Mouse (Mus musculus) mouse trophoblast stem cell (cell line): ENCODE data around the gene Ptpn12.

Experiments used
- in situ Hi-C, 2 experiments: fragments of 300-500 bp; cut with MseI, MboI; formaldehyde crosslinking; loops; 2 replicates in 1 of 2; 3 replicates in 1 of 2; pipeline ENCODE4 v1.15.1; 2025

Ptpn12 gene

DNA sequence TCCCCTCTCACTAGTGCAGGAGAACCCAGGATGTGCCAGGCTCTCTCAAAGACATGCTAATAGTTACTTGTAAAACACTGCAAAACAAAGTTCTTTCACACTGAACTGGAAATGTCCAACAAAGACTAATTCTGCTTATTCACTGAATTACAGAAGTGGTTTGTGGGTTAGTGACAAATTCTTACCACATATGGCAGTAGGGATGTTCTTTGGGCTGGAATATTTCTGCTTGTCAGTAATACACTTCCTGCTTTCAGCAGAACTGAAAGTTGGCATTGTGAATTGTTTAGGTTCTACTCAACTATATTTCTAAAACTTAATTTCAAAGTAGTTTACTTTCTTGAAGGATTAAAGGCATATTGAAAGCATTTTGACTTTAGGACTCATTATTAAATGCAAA is 25.5 kb downstream of the Ptpn12 start:
- in situ Hi-C loops = no loop called here

DNA sequence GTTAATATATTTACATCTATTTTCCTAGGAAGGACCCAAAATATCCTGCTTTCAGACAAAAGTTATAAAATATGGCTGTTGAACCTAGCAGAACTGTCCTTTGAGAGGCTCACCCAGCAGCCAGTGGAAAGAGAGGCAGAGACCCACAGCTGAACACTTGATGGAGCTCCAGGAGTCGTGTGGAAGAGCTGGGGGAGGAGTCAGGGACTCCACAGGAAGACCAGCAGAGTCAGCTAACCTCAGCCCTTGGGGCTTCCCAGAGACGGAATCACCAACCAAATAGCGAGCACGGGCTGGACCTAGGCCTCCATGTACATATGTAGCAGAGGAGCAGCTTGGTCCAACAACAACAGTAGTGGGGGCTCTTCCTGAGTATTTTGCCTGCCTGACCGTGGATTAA is 38.6 kb downstream of the Ptpn12 start:
- in situ Hi-C loops = no loop called here

DNA sequence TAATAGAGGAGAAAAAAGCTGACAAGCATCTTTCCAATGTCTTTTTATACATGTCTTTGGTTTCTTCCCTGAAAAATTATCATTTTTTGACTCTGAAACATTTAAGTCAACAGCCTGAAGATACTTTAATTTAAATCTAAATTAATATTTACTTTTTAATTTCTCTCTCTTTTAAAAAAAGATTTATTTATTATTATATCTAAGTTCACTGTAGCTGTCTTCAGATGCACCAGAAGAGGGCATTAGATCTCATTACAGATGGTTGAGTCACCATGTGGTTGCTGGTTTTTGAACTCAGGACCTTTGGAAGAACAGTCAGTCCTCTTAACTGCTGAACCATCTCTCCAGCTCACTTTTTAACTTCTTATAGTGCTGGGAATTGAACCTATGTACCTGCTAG is 44.8 kb downstream of the Ptpn12 start:
- in situ Hi-C loops = no loop called here

DNA sequence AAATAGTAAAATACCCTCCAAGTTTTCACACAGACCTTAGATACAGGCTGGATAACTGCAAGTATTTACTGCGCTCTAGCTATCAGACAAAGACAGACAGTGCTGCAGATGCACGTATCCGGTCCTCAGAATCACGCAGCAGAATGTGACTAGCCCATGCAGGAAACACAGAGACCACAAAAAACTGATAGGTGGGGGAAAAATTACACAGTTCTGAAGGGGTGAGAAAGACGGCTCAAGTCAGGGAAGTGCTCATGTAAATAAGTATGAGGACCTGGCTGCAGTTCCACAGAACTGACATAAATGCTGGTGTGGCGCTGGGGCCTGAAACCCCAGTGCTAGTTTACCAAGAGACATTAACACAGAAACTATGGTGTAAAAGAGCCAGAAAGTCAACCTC is 53.0 kb downstream of the Ptpn12 start:
- in situ Hi-C loops = no loop called here

DNA sequence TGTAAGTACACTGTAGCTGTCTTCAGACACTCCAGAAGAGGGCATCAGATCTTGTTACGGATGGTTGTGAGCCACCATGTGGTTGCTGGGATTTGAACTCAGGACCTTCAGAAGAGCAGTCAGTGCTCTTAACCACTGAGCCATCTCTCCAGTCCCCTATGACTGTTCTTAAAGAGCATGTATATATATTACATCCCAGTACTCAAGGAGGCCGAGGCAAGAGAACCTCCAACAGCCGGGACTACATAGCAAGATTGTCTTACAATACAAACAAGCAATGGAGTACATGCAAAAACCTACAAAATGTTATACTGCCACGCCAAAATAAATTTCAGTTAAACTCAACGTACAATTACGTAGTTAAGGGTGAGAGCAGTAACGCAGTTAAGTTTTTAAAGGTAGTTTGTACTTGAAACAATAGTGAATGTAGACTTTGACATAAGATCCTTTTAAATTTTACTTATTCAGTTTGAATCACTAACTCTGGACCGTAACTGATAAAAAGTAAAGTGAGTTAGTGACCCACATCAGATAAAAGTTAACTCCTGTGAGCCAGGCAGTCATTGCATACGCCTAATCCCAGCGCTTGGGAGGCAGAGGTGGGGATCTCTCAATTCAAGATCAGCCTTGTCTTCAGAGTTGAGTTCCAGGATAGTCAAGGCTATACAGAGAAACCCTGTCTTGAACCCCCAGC is 53.9 kb downstream of the Ptpn12 start:
- in situ Hi-C loops = no loop called here

DNA sequence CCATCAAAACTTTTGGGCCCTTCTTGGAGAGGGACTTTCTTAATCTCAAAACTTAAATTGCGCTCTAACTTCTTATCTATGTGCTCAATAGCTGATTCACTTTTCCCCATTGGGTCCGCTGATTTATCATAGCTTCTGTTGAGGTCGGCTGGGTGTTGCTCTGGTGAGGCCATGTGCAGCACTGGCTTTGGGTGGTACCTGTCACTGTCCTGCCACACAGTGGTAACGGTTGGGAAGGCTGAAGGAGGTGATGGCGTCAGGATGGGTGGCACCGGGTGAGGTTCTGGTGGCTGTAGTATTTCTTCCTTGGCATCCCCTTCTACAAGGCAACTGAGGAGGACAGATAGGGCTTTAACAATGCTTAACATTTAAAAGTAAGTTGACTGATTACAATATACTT is 57.3 kb downstream of the Ptpn12 start:
- in situ Hi-C loops = no loop called here

DNA sequence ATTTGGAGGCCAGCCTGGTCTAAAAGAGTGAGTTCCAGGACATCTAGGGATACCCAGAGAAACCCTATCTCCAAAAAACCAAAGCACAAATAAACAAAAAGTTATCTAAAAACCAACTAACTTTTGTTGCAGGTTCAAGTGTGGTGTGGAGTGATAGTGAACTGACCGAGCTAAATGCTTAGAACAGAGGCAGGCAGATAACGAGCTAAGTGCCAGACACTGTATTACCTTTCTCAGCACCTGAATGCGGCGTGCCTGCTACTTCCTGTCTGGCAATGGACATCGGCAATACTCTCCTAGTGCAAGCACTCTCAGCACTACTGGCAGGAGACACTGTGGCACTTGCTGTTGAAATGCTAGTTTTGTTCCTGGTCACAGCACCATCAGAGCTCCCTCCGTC is 58.2 kb downstream of the Ptpn12 start:
- in situ Hi-C loops = no loop called here

DNA sequence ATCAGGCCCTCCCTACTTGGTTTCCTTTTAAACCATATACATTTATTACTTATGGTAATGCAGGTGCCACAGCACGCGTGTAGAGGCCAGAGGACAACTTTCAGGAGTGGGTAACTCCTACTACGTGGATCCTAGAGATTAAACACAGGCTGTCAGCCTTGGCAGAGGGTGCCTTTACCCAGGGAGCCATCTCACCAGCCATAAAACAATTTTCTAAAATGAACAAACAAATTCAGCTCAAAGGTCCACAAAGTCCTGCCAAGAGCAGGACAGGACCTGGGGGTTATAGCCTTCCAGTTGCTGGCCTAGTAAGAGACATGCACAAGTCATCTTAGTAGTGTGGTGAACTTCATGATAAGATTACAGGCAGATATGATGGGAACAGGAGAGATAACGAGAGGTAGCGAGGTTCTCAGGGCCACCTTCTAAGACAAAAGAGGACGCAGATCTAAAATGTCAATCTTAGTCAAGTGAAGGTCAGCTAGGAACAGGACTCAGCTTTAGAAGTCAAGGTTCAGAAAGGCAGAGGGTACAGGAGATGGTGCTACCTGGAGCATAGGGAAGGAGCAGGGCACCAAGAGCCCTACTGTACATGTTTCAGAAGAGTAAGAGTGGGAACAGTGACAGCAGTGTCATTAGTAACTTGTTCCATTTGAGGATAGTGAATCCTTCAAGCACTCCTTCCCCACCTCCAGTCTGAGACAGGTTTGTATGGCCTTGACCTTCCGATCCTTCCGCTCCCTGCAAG is 65.5 kb downstream of the Ptpn12 start:
- in situ Hi-C loops = no loop called here

DNA sequence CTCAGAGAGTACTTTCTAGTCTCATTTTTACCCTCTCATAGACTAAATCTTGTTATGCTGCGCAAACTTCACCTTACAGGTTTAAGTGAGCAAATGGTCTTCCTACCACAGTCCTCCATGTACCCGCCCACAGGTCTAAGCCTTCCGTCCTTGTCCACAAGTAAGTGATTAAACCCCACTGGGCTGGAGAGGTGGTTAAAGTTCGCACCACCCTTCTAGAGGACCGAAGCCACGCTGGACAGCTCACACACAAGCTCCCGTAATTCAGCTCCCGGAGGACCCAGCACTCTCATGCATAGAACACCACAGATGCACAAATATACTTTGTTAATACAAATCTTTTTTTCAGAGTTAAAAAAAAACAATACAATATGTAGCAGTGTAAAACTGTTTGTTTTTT is 69.4 kb downstream of the Ptpn12 start:
- in situ Hi-C loops = no loop called here

DNA sequence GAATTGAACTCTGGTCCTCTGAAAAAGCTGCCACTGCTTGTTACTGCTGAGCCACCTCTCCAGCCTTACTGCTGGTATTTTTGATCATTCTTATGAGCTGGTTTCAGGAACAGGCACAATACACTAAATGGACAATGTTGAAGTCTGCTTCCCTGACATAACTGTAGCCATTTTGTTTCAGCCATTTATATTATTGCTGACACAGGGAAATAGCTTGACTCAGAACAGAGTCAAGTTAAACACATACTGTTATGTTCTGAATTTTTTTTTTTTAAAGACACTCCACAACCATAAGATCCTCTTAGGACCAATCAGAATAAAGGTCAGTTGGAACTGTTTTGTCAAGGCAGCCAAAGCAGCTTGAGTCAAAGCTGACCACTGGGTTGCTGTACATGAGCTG is 72.2 kb downstream of the Ptpn12 start:
- in situ Hi-C loops = no loop called here

DNA sequence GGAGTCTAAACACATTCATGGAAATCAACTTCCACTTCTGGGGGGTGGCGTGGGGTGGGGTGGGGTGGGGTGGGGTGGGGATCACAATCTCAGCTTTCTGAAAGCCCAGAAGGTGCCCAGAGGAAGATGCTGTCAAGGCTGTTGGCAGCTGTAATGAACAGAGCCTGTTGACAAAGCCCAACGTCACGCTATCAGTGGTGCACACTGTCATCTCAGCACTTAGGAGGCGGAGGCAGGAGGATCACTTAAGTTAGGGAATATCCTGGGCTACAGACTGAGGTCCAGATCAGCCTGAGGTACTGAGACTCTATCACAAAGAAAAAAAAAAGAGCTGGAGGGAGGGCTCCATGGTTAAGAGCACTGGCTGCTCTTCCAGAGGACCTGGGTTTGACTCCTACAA is 81.0 kb downstream of the Ptpn12 start:
- in situ Hi-C loops = no loop called here

DNA sequence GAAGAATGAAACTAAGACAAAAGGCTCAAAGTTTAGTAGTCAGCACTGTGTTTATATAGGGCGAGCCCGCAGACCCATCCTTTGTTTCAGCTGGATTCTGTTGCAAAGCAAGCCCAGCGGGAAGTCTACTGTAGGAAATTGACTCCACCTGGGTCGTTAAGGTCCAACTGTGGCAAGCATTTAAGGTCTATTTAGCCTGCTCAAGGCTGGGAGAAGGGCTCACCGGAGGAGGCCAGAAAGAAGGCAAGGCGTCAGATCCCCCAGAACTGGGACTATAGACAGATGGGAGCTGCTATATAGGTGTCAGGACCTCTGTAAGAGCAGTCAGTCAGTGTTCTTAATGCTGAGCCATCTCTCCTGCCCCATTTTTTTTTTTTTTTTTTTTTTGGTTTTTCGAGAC is 81.7 kb downstream of the Ptpn12 start:
- in situ Hi-C loops = no loop called here

DNA sequence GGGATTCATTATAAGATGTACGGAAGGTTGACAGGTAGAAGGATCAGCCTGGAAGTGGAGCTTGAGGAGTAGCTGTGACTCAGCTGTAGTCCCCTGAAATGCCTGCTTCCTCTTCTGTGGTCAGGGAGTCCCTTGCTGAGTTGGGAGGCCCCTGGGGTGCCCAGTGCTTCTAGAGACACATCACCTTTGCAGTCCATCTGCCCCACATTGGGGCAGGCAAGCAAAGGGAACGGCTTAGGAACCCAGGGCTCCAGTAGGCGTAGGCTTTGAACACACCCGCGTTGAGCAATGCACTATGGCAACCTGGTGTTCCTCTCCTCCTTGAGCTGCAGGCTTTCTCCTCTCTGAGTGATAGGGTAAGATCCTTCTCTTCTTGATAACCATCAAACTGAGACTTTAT is 82.6 kb downstream of the Ptpn12 start:
- in situ Hi-C loops = no loop called here

DNA sequence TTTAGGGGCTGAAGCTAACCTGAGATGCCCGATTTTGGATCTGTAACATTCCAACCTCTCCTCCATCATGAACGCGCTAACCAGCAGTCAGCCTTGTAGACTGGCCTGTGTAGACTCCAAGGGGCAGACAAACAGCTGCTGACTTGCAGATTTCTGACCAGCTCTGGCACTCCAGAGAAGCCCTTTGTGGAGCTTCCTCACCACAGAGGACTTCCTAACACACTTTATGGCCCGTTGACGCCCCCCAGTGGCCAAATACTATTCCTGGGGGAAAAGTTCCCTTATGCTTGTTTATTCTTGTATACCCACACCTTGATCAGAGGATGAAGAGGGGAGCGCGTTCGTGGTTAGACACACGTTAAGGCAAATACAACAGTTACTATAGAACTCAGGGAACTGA is 86.7 kb downstream of the Ptpn12 start:
- in situ Hi-C loops = loop anchor here in 1 of 2 experiments (10.0 kb wide), 1 partner anchor 54 kb away; no protein-coding TSS in a partner anchor

DNA sequence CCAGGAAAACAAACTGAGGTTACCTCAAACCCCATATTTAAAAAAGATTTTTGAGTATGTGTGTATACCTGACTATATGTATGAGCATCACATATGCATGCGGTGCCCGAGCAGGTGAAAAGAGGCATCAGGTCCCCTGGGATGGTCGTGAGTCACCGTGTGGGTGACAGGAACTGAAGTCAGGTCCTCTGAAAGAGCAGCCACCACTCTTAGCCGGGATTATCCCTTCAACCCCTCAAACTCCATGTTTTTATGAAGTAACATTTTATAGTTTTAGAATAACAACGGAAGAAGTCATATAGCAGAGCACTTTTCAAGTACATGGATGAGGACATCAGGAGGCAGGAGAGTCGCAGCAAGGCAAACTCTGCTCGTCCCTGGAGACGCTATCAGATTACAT is 87.2 kb downstream of the Ptpn12 start:
- in situ Hi-C loops = loop anchor here in 1 of 2 experiments (10.0 kb wide), 1 partner anchor 54 kb away; no protein-coding TSS in a partner anchor

DNA sequence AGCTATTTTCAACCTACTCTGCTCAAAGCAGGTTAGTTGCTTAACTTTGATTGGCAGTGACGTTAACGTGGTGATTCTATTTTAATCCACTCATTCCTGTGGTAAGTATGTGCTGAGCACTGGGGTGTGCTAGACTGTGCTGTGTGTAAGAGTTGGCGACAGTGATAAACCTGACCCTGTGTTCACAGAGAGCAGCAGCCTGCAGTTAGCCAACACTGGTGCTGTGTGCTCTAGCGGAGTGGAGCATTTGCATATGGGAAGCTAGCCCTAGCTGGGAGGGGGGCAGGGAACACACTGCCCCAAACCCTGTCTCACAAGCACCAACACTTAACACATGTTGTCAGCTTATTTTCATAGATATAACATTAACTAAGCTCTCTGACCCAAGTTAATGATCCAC is 87.8 kb downstream of the Ptpn12 start:
- in situ Hi-C loops = loop anchor here in 1 of 2 experiments (10.0 kb wide), 1 partner anchor 53 kb away; no protein-coding TSS in a partner anchor

DNA sequence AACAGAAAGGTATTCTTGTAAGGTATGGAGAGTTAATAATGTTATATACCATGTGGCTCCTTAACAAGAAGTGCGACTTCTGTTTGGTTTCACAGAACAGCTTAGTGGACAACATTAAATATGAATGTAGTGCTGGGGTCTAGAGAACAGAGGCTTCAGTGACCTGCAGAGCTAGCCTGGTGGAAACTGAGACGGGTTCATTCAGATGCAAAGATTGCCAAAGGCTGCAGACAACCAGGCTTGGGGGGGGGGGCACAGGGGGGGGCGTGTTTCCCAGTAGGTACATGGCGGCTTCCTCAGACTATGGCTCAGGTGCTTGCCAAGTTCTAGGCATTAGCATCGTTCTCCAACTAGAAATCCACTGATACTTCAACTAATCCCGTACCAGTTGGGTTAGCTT is 91.3 kb downstream of the Ptpn12 start:
- in situ Hi-C loops = loop anchor here in 1 of 2 experiments (10.0 kb wide), 1 partner anchor 50 kb away; no protein-coding TSS in a partner anchor

DNA sequence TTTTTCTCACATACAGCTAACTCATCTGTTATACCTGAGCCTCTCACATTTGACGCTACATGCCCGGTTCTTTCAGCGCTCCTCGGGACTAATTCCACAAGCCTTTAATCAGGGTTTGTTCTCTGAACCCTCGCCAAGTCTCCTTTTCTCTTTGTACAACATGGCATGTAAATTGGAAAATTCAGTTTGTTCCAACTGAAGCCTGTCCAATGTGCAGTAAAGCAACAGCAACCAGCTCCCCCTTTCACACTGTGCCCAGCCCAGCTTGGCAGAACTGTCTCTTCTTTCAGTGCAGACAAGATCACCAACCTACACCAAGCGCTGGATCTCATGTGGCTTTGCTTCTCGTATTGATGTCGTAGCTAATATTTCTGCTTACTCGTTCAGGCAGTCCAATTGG is 92.4 kb downstream of the Ptpn12 start:
- in situ Hi-C loops = loop anchor here in 1 of 2 experiments (10.0 kb wide), 1 partner anchor 48 kb away; no protein-coding TSS in a partner anchor

DNA sequence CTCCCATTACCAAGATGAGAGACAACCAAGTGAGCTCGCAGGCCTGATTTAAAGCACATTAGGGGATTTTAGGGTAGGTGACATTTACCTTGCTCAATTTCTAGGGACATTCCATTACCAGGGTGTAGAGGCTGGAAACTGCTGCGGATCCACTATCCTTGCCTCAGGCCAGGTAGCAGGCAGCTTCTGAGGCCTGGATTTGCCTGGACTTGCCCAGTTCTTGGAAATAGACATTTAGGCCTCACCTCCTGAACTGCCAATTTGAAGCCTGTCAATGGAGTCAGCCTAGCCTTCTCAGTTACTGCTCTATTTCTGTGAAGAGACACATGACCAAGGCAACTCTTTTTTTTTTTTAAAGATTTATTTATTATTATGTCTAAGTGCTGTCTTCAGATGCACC is 94.8 kb downstream of the Ptpn12 start:
- in situ Hi-C loops = loop anchor here in 1 of 2 experiments (10.0 kb wide), 1 partner anchor 46 kb away; no protein-coding TSS in a partner anchor

DNA sequence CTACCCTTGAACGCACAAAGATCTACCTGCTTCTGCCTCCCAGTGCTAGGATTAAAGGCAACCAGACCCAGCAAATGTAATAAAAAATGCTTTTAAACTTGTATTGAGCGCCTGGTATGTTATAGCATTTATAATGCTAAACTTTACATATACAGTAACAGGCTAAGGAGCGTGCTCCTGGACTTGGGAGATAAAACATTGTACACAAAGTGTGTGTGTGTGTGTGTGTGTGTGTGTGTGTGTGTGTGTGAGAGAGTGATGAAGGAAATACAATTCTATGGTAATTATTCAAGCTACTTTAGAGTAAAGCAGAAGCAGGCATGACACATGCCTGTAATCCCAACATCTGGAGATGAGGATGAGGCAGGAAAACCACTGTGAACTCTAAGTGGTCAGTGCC is 99.4 kb downstream of the Ptpn12 start, which contains the start of gene Rsbn1l:
Gene Rsbn1l (minus strand): TSS at position 101 of the 400 bp plus-strand sequence.
- in situ Hi-C loops = no loop called here

DNA sequence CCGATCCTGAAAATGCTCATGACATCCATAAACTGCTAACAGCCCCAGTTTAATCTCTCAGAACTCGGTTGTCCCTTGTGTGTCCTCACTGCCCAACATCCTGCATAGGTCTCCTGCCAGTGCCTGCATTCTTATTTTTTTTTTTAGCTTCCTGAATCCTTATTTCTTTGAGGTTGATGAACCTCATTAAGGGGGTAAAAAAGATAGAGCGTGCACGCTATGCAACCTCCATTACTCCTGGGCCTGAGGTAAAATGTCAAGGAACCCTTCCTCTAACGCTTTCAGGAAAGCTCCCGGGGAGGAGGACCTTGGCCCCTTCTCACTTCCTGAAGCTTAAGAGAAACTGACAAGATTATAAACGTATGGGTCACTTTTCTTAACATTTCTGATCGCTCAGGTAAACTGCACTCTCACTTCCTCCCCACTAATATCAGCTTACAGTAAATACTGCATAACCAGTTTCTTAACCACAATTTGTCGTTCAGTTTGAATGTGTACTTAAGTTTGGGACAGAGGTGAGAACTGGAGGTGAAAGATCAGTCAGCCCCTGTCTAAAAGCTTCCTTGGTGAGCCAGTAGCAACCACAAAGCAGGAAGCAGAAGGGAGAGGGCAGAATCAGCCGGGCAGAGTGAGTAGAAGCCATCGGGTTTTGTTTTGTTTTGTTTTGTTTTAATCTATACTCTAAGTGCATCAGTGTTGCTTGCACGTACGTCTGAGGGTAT is 100.4 kb downstream of the Ptpn12 start:
- in situ Hi-C loops = no loop called here

DNA sequence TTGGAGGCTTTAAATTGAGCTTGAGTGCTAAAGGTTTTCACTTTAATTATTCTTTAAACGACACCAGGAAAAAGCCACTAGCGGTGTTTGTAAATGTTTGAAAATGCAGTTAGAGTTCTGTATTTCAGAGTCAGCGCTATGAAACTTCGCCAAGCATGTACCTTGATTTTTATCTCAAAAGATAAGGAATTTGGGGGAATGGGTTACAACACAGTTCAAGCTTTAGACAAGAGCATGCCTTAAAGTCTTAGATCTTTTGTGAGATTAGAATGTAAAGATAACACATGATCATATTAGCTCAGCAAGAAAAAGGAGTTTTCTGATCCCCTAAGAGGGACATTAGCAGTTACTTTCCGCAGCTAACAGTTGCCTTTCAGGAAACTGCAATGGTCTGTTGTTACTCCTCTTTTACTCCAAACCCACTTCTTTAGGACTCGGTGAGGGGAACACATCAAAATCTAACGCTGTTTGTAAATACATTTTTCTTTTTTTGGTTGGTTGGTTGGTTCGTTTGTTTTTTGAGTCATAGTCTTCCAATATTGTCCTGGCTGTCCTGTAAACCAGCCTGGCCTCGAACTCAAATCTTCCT is 103.3 kb downstream of the Ptpn12 start:
- in situ Hi-C loops = no loop called here
